Mouse (Mus musculus) splenic B cell, adult 2 months (primary cell): ENCODE measurements around the gene Adamts16.

ENCODE experiments used
- DNase-seq: peaks from one replicate; pipeline ENCODE4 v3.0.0-alpha.2; 2011; ENCODE audit warnings: low read depth, low spot score
- H3K27me3 ChIP-seq: 2 replicates; pipeline ENCODE4 v1.6.1; 2012; ENCODE audit warnings: mild to moderate bottlenecking, low read length, moderate library complexity, mixed read lengths; ENCODE audit not compliant: control insufficient read depth, poor library complexity, insufficient read depth, severe bottlenecking
- H3K36me3 ChIP-seq: 2 replicates; pipeline ENCODE4 v1.6.1; 2012; ENCODE audit warnings: mild to moderate bottlenecking, low read length, moderate library complexity, mixed read lengths; ENCODE audit not compliant: control insufficient read depth, poor library complexity, insufficient read depth, severe bottlenecking

The Adamts16 gene

GRCm38 (mm10) chr13:70799322-70799721 is 42.3 kb downstream of the Adamts16 start:
- Histone ChIP-seq H3K27me3 (no peaks in the 10 kb centered on the region), H3K36me3 (no peaks in the 10 kb centered on the region)
- DNase-seq, result no peak

- H3K36me3 ChIP-seq, result no peaks in the 10 kb centered on the region
- no peaks in the 10 kb centered on the region for H3K27me3 ChIP-seq
- DNase-seq, result no peak
These were observed 43.2 kb downstream of the Adamts16 start for GRCm38 (mm10) chr13:70798396-70798795.

DNA sequence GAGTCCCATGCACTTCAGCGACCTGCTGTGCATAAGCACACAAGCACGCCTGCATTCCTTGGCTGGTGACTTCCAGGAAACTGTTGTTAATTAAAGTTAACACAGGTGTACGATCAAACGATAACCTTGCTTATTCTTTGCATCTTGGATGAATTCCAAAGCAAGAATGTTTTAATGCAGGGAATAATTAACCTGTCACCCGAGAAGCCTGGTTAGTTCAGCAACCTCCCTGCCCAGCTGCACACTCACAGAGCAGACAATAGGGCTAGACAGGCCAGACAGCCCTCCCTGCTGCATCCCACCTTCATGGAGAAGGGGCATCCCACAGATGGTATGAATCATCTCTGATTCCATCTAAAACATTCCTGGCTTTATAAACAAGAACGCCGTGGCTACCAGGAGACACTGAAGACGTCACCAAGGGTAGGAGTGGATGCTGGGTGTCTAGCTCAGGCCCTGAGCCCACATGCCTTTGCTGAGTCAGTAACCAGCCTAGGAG is 47.5 kb downstream of the Adamts16 start:
- H3K36me3 ChIP-seq, result no peaks in the 10 kb centered on the region
- no peaks in the 10 kb centered on the region for H3K27me3 ChIP-seq
- no peak for DNase-seq

- H3K36me3 ChIP-seq, result no peaks in the 10 kb centered on the region
These were observed 48.0 kb downstream of the Adamts16 start for GRCm38 (mm10) chr13:70793660-70794059.

DNA sequence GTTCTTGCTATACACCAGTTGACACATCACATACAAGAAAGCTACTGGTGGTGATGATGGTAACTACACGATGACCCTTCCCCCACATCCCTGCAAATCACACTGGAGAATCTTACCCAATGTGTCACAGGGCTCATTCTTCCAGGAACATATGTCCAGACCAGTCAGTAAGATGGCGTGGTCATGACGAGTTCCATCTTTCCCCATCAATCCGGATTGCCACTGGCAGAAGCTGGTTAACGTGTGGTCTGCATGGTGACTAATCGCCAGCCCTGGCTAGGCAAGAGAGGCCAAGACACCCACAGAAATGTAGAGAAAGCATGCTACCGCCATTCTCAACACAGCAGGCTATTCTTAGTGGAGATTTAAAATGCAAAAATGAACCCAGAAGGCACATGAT is 48.7 kb downstream of the Adamts16 start:
- no peak for DNase-seq
- Histone ChIP-seq H3K36me3 (no peaks in the 10 kb centered on the region), H3K27me3 (no peaks in the 10 kb centered on the region)

More at GRCm38 (mm10) chr13:70793660-70794059, 48.0 kb downstream of the Adamts16 start:
- DNase-seq, result no peak
- no peaks in the 10 kb centered on the region for H3K27me3 ChIP-seq

DNA sequence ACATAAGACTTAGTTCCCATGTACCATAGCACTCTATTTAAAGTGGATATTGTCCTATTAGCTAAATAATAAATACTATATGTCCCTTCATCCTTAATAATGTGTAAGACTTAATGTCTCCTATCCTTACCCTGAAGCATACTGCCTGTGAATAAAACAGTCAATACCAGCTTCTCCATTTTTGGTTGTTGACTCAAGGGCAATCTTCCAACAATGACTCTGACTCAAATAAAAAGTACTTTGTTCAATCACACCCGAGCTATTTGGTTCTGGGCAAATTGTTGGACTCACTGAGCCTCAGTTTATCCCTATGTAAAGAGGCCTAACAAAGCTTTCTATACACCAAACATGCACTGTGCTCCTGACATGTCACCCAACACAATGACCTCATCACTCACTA is 51.8 kb downstream of the Adamts16 start:
- no peaks in the 10 kb centered on the region for H3K36me3 ChIP-seq
- H3K27me3 ChIP-seq, result no peaks in the 10 kb centered on the region
- DNase-seq, result no peak

DNA sequence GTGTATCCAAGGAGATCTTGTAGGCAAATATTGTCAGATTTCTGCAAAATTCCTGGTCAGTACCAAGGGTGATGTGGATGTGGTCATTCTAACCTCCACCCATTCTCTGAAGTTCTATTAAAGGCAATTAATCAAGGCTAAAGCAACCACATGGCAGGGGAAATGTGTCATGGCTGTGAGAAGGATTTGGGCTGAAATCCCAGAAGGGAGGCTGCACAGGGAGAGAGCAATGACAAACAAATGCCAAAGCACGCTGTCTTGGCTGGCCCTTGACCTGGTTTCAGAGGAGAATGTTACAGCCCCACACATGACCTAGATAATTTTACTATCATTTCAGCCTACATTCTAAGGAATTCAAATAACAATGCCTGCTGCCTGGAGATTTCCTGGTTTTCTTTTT is 52.6 kb downstream of the Adamts16 start:
- H3K36me3 ChIP-seq, result no peaks in the 10 kb centered on the region
- H3K27me3 ChIP-seq, result no peaks in the 10 kb centered on the region
- no peak for DNase-seq

DNA sequence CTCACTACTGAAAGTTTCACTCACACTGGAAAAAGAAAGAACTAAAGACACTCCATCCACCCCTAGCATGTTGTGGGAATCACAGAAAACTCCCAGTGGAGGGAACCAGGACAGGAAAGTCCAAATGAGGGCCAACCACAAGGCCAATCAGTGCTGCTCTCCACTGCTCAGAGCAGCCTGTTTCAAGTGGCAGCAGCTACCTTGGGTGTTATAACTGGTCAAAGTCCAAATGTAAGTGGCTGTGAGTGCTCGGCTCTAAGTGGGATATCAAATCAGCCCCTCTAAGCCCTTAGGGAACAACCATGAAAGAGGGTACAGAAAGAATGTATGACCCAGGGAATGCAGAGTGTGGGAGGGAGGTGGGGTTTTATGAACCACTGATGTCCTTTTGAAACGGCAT is 56.5 kb downstream of the Adamts16 start:
- Histone ChIP-seq H3K36me3 (no peaks in the 10 kb centered on the region), H3K27me3 (no peaks in the 10 kb centered on the region)
- DNase-seq, result no peak

DNA sequence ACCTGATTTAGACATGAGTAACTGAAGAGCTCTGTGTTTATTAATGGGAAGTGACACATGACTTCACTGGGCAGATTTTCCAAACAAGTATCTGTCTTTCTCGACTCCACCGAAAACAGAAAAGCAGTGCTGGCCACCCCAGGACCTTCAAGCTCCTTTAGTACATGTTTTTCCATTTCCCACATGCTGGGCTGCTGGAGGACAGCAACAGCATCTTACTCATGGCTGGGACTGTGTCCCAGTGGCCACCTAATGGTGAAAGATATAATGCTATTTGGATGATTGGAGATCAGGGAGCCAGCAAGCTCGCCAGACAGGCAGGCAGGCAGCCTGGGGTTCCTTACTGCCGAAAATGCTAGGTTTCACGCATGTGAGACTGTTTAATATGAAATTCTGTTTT is 57.5 kb downstream of the Adamts16 start:
- no peaks in the 10 kb centered on the region for H3K27me3 ChIP-seq
- DNase-seq, result no peak
- H3K36me3 ChIP-seq, result no peaks in the 10 kb centered on the region

- H3K27me3 ChIP-seq, result no peaks in the 10 kb centered on the region
- no peaks in the 10 kb centered on the region for H3K36me3 ChIP-seq
- DNase-seq, result no peak
These were observed 61.8 kb downstream of the Adamts16 start for GRCm38 (mm10) chr13:70779781-70780180.

DNA sequence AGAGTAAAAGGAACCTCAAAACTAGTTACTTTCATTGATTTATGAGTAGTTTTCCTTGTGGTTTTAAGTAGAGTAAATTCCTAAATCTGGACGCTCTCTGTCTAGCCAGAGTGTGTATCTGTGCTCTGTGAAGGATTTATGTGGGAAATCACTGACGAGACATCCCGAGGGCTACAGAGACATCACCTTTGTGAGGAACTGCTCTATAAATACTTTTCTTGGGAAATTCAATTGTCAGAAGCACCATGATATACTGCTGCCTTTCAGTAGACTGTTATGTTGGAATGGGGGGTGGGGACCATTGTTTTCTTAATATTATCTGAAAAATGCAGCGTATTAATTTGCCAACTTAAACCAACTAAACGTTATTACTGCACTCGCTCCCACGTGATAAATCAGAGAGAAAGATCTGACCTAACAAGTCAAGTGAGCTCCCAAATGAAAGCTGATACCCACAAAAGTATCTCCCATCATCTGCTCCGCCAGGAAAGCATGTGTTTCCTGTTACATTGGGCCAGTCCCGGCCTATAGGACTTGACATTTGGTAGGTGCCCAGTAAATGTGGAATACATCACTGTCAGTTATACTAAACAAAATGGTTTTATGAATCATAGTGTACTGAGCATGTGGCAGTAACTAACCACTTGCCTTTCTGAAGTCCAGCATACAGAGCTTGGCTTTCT is 62.6 kb downstream of the Adamts16 start:
- Histone ChIP-seq H3K27me3 (no peaks in the 10 kb centered on the region), H3K36me3 (no peaks in the 10 kb centered on the region)
- DNase-seq, result no peak

GRCm38 (mm10) chr13:70771100-70771499 is 70.5 kb downstream of the Adamts16 start:
- H3K27me3 ChIP-seq, result no peaks in the 10 kb centered on the region
- DNase-seq, result no peak
- H3K36me3 ChIP-seq, result no peaks in the 10 kb centered on the region

- no peaks in the 10 kb centered on the region for H3K36me3 ChIP-seq
- DNase-seq, result no peak
These were observed 72.5 kb downstream of the Adamts16 start for GRCm38 (mm10) chr13:70769156-70769555.

DNA sequence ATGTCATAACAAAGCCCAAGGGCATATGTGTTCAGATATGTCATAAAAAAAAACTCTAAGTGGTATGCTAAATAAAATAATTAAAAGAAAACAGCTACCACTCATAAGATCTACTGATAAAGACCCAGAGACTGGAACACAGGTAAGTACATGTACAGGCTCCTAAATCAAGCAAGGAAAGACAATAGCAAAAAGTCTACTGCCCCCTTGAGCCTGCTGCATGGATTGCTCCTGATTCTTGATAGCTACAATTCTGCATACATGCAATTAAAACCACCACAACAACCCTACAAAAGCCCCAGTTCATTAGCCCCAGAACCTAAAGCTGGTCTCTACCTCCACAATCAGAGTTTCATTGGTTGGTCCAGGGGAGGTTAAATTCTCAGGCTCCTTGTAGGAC is 74.1 kb downstream of the Adamts16 start:
- no peaks in the 10 kb centered on the region for H3K36me3 ChIP-seq
- H3K27me3 ChIP-seq, result no peaks in the 10 kb centered on the region
- no peak for DNase-seq

More at GRCm38 (mm10) chr13:70769156-70769555, 72.5 kb downstream of the Adamts16 start:
- H3K27me3 ChIP-seq, result no peaks in the 10 kb centered on the region

DNA sequence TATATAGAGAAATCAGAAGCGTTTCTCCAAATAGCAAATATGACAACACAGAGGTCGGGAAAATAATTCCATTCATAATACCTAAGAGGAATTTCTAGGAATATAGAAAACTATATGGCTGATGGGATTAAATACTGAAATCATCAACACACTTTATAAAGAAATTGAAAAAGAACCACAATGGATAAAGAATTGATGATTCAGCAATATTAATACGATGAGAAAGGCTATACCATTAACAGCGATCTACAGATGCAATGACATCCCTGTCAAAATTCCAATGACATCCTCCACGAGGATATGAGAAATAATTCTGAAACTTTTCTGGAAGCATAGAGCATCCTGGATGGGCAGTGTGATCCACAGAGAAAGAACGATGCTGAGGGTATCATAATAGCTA is 76.9 kb downstream of the Adamts16 start:
- no peaks in the 10 kb centered on the region for H3K27me3 ChIP-seq
- DNase-seq, result no peak
- H3K36me3 ChIP-seq, result no peaks in the 10 kb centered on the region

DNA sequence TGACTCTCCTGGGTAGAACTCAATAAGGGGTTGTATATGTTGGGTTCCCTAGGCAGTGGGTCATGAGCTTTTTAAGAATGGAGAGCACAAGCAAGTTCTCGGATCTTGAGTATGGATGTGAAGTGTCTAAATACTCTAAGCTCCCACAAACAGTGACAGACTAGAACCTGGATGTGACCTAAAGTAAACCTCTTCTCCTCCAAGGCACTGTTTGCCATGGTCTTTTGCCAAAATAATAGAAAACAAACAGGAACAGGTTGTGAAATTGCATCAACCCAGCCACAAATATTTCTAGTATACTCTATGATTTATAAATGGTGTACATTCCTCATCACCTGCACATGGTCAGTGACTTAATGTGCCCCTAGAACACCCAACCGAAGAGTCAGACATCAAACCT is 79.0 kb downstream of the Adamts16 start:
- DNase-seq, result no peak
- H3K27me3 ChIP-seq, result no peaks in the 10 kb centered on the region
- no peaks in the 10 kb centered on the region for H3K36me3 ChIP-seq
